Mouse (Mus musculus) CH12.LX (cell line): Measurements from ENCODE around the gene 6030468B19Rik. TPM values are rescaled to one million over a fixed set of nuclear protein-coding genes. Genes with fewer than 3 reads are reported as not detected.

Experiments used
- DNase-seq: peaks from one replicate; pipeline ENCODE4 v3.0.0-alpha.2; 2013; ENCODE audit errors: extremely low read depth
- H3K27ac ChIP-seq: 2 replicates; pipeline ENCODE4 v1.5.1; 2012; ENCODE audit warnings: low read depth, mild to moderate bottlenecking, control low read depth, moderate library complexity; ENCODE audit not compliant: insufficient read depth
- H3K27me3 ChIP-seq: replicated peaks from 2 replicates; pipeline ENCODE3; 2012; ENCODE audit warnings: inconsistent platforms
- H3K36me3 ChIP-seq, 2 experiments: replicated peaks in 1 of 2; 2 replicates each; pipeline versions ENCODE3 to v1.6.1; 2012; ENCODE audit warnings: inconsistent platforms in 1 of 2, low read length in 1 of 2, mild to moderate bottlenecking in 1 of 2, mixed read lengths in 1 of 2, moderate library complexity in 1 of 2; ENCODE audit not compliant: control insufficient read depth in 1 of 2, insufficient read depth in 1 of 2
- H3K4me1 ChIP-seq, 2 experiments: 2 replicates each; pipeline ENCODE4 v1.6.1; 2012; ENCODE audit warnings: inconsistent platforms in 1 of 2, moderate library complexity in 1 of 2; ENCODE audit not compliant: insufficient read depth in 2 of 2, control insufficient read depth in 1 of 2
- H3K4me2 ChIP-seq: 2 replicates; pipeline ENCODE4 v1.6.1; 2012; ENCODE audit warnings: low read depth, mild to moderate bottlenecking, control low read depth; ENCODE audit not compliant: poor library complexity, insufficient read depth, severe bottlenecking
- H3K4me3 ChIP-seq, 3 experiments: fragments of 150-350 bp in 1 of 3; sonication (generic) in 1 of 3; replicated peaks in 1 of 3; 2 replicates each; pipeline versions ENCODE3 to v1.5.1; 2011 to 2012; ENCODE audit warnings: low read depth in 2 of 3, low read length in 2 of 3, mild to moderate bottlenecking in 2 of 3, moderate library complexity in 2 of 3, control low read depth in 1 of 3, improper control_type of control experiment in 1 of 3, inconsistent platforms in 1 of 3, mixed read lengths in 1 of 3; ENCODE audit not compliant: poor library complexity in 1 of 3
- H3K79me2 ChIP-seq: replicated peaks from 2 replicates; pipeline ENCODE4 v1.6.1; 2012; ENCODE audit warnings: mild to moderate bottlenecking, moderate library complexity; ENCODE audit not compliant: control insufficient read depth, poor library complexity, insufficient read depth, severe bottlenecking; ENCODE audit errors: extremely low read depth
- H3K9ac ChIP-seq: 2 replicates; pipeline ENCODE4 v1.6.1; 2012; ENCODE audit warnings: low read depth, mild to moderate bottlenecking, control low read depth, moderate library complexity; ENCODE audit not compliant: insufficient read depth
- H3K9me3 ChIP-seq: replicated peaks from 2 replicates; pipeline ENCODE3; 2012; ENCODE audit warnings: low read length, inconsistent platforms, mixed read lengths
- CTCF ChIP-seq, 2 experiments: IDR thresholded peaks in 1 of 2; conservative IDR thresholded peaks in 1 of 2; 2 replicates each; pipeline ENCODE4 v1.5.1; 2011 to 2012; ENCODE audit warnings: low read depth in 2 of 2, low read length in 2 of 2, improper control_type of control experiment in 1 of 2, inconsistent platforms in 1 of 2, mild to moderate bottlenecking in 1 of 2, moderate library complexity in 1 of 2
- E2F4 ChIP-seq: IDR thresholded peaks from 2 replicates; pipeline ENCODE4 v1.6.1; 2011; ENCODE audit warnings: low read depth, low read length, improper control_type of control experiment; ENCODE audit not compliant: insufficient replicate concordance
- ELF1 ChIP-seq: IDR thresholded peaks from 2 replicates; pipeline ENCODE4 v1.6.1; 2014; ENCODE audit warnings: low read depth, mild to moderate bottlenecking, inconsistent platforms, low read length, improper control_type of control experiment
- GABPA ChIP-seq: IDR thresholded peaks from 2 replicates; pipeline ENCODE4 v1.6.1; 2012; ENCODE audit warnings: low read depth, low read length, improper control_type of control experiment, inconsistent platforms; ENCODE audit not compliant: insufficient replicate concordance
- HCFC1 ChIP-seq: IDR thresholded peaks from 2 replicates; pipeline ENCODE4 v1.6.1; 2012; ENCODE audit warnings: low read depth, mild to moderate bottlenecking, inconsistent platforms, low read length, improper control_type of control experiment
- JUN ChIP-seq: IDR thresholded peaks from 2 replicates; pipeline ENCODE4 v1.6.1; 2011; ENCODE audit warnings: low read depth, mild to moderate bottlenecking, low read length, improper control_type of control experiment, moderate library complexity; ENCODE audit not compliant: insufficient read depth
- NRF1 ChIP-seq: IDR thresholded peaks from 2 replicates; pipeline ENCODE4 v1.6.1; 2014; ENCODE audit warnings: low read depth, mild to moderate bottlenecking, inconsistent platforms, low read length, improper control_type of control experiment, moderate library complexity
- PAX5 ChIP-seq: IDR thresholded peaks from 2 replicates; pipeline ENCODE4 v1.6.1; 2012; ENCODE audit warnings: low read length, inconsistent platforms, mixed read lengths
- SIN3A ChIP-seq: IDR thresholded peaks from 2 replicates; pipeline ENCODE4 v1.6.1; 2012; ENCODE audit warnings: low read length, improper control_type of control experiment, inconsistent platforms
- TBP ChIP-seq: conservative IDR thresholded peaks from 2 replicates; pipeline ENCODE4 v1.6.1; 2011; ENCODE audit warnings: low read depth, low read length, improper control_type of control experiment
- TCF12 ChIP-seq: IDR thresholded peaks from 2 replicates; pipeline ENCODE4 v1.6.1; 2014; ENCODE audit warnings: low read depth, mild to moderate bottlenecking, inconsistent platforms, low read length, improper control_type of control experiment
- USF2 ChIP-seq: conservative IDR thresholded peaks from 2 replicates; pipeline ENCODE4 v1.6.1; 2011; ENCODE audit warnings: low read depth, low read length, improper control_type of control experiment
- ZC3H11A ChIP-seq: IDR thresholded peaks from 2 replicates; pipeline ENCODE4 v1.6.1; 2012; ENCODE audit warnings: low read depth, mild to moderate bottlenecking, inconsistent platforms, low read length, improper control_type of control experiment
- ZNF384 ChIP-seq: IDR thresholded peaks from 2 replicates; pipeline ENCODE4 v1.6.1; 2012; ENCODE audit warnings: low read depth, low read length, improper control_type of control experiment, inconsistent platforms
- dilution Hi-C: fragments of 300-500 bp; cut with MboI; formaldehyde crosslinking; loops from 2 replicates; pipeline ENCODE4 v1.14.3; 2020; ENCODE audit warnings: low sequenced_read_pairs; ENCODE audit not compliant: extremely low pct_unique_long_range_greater_than_20kb, extremely low pct_ligation_motif_present
- in situ Hi-C: fragments of 300-500 bp; cut with MboI; formaldehyde crosslinking; loops from 3 replicates; pipeline ENCODE4 v1.14.3; 2019; ENCODE audit warnings: low sequenced_read_pairs, low pct_ligation_motif_present, low pct_unique_long_range_greater_than_20kb, mixed read lengths
- polyA plus RNA-seq: library from polyadenylated mRNA; unstranded; fragments of >175 nt; gene quantifications from 2 replicates; pipeline ENCODE4 v1.2.1, GENCODE M21; 2012; ENCODE audit warnings: low read depth; ENCODE audit not compliant: insufficient read length
- total RNA-seq, 2 experiments: library from RNA; depleted of rRNA; stranded (reverse); fragments of 300-350 nt in 1 of 2; fragments of >200 nt in 1 of 2; gene quantifications; 2 replicates each; pipeline ENCODE4 v1.2.3; 2012 to 2014

6030468B19Rik gene
- total and polyA plus RNA-seq, 3 experiments = 0.93 to 1.7 (median 1.5) TPM

- Histone ChIP-seq H3K4me3 (no peak overlapping the region), H3K9me3 (peaks cover 3% of the 10 kb centered on the region), H3K27ac (no peak overlapping the region), H3K9ac (no peak overlapping the region), H3K4me1 (no peaks in the 10 kb centered on the region), H3K4me2 (no peak overlapping the region), H3K27me3 (no peaks in the 10 kb centered on the region), H3K36me3 (peaks cover 81 to 89% of the 10 kb centered on the region in 2 experiments), H3K79me2 (no peaks in the 10 kb centered on the region)
- dilution Hi-C loops (no loop called here), in situ Hi-C loops (no loop called here)
- DNase-seq = no peak
- no peak for TF ChIP-seq TCF12
- no peak for TF ChIP-seq USF2
- TF ChIP-seq SIN3A = no peak
- no peak for TF ChIP-seq TBP
- TF ChIP-seq NRF1 = no peak
- no peak for TF ChIP-seq HCFC1
- no peak for TF ChIP-seq PAX5
Observed at GRCm38 (mm10) chr11:117760374-117761119, 36.9 kb upstream of the 6030468B19Rik start.

DNA sequence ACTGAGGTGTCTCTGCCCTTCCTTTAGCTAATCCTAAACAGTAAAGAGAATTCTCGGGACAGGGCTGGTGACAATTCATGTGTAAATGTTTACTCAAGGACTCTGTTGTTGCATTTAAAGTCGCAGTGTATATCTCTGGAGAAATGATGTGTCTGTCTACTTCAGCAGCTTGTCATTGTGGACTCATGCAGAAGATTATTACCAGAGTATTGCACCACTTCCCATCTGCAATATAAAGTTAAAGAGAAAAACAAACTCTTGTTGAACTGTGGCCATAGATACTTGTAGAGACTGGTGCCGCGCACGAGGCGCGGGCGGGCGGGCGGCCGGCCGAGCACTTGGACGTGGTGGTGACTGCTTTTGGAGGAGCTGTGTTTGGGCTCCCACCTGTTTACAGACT lies 35.7 kb upstream of the 6030468B19Rik start:
- Histone ChIP-seq H3K4me2 (no peak overlapping the region), H3K9ac (no peak overlapping the region), H3K4me1 (peaks cover 0 to 11% of the 10 kb centered on the region in 2 experiments; a peak in 2 of 4 replicates), H3K27me3 (no peaks in the 10 kb centered on the region), H3K36me3 (peaks cover 82 to 91% of the 10 kb centered on the region in 2 experiments), H3K79me2 (no peaks in the 10 kb centered on the region), H3K4me3 (no peak overlapping the region), H3K27ac (no peak overlapping the region), H3K9me3 (no peaks in the 10 kb centered on the region)
- TF ChIP-seq USF2 (no peak), ZC3H11A (no peak), GABPA (no peak), ELF1 (no peak), NRF1 (no peak), TBP (no peak), SIN3A (no peak), E2F4 (no peak), JUN (no peak), CTCF (conservative IDR thresholded peaks at IDR 0.05 in 1 of 2, IDR thresholded peaks at IDR 0.05 in 1 of 2; ENCODE audit: low read depth in 2 of 2, low read length in 2 of 2) (no peak), ZNF384 (no peak)
- dilution Hi-C loops (no loop called here), in situ Hi-C loops (no loop called here)
- no peak for DNase-seq
